Mouse (Mus musculus): ENCODE measurements around the gene Gsg1l2.

Gene Gsg1l2

DNA sequence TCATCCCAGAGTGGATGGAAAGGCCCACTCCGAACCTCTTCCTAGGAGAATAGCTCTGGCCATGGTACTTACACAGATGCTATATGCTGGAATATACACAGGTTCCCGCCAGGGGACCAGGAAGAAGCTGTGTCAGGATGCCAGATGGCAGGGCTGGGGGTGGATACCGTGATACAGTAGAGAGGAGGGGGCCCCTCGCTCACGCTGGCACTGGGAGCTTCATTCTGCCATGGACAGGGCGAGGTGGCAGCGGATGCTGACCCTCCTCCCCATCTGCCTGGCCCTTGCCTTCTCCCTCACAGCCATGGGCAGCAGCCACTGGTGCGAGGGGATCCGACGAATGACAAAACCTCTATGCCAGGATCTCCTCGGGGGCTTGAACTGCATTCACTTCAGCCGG, at the start of gene Gsg1l2:
Gene Gsg1l2, plus strand, starts transcription at position 230 of the 400 bp plus-strand sequence.
- DNase-seq (ENCODE audit: low spot score) = no peak

GRCm38 (mm10) chr11:67727095-67727494, 47.3 kb upstream of the Gsg1l2 start:
- DNase-seq (ENCODE audit: low spot score) = no peak

DNA sequence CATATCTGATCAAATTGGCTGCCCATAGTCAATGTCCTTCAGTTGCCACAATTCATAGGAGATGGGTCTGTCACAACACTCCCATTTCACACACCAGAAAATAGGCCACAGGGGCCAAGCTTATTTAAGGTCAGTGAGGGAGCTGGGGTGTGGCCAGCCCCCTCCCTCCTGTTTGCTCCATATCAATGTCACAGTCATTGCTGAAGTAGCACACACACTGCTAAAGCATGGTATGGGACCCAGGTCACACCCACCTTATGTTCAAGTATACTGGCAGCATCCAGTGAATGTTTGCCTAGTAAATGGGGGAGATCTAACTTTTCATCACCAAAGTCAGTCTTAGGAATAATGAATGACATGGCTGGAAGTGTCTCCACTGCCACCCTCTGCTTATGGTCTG, 45.7 kb upstream of the Gsg1l2 start:
- no peak for DNase-seq (ENCODE audit: low spot score)

DNA sequence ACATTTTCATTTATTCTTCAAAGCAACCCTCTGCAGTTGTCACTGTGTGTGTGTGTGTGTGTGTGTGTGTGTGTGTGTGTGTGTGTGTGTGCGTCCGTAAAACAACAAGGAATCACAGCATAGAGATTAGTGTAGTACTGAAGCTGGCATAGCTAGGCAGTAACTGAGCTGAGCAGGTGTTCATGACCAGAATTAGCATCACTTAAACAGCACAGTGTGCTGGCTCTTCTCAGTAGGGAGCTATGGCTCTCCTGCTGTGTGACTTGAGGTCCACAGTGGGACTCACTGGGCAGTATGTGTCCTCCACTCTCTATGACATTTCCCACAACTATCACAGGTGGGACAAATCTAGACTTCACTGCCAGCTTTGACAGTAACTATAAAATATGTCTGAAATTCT, 43.4 kb upstream of the Gsg1l2 start:
- no peak for DNase-seq (ENCODE audit: low spot score)

GRCm38 (mm10) chr11:67733726-67734125, 40.7 kb upstream of the Gsg1l2 start:
- DNase-seq (ENCODE audit: low spot score) = no peak

GRCm38 (mm10) chr11:67734597-67734996, 39.8 kb upstream of the Gsg1l2 start:
- DNase-seq (ENCODE audit: low spot score) = no peak

GRCm38 (mm10) chr11:67738345-67738744, 36.1 kb upstream of the Gsg1l2 start:
- no peak for DNase-seq (ENCODE audit: low spot score)

DNA sequence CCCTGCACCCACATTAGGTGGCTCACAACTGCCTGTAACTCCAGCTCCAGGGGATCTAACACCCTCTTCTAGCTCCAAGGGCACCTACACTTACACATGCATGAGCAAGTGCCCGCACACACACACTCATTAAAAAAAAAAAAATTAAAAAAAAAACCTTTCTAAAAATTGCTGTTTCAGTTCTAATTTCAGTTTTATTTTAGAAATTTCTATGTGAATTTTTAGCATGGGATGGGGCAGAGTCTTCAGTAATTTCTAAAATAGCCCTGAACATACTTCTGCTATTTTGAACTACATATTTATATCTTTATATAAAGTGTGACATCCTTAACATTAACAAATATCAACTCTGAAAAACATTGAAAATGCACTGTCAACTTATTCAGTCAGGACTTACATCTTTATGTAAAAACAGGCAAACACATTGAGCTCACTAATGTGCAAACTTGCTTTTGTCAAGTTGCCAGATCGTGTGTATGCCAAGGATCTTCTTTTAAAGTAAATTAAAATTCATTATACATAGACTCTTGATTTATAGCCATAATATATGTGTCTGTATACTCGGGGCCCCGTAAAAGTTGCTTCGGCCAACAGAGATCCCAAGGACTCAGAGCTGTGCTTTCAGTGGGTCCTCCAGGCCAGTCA, 35.4 kb upstream of the Gsg1l2 start:
- no peak for DNase-seq (ENCODE audit: low spot score)

DNA sequence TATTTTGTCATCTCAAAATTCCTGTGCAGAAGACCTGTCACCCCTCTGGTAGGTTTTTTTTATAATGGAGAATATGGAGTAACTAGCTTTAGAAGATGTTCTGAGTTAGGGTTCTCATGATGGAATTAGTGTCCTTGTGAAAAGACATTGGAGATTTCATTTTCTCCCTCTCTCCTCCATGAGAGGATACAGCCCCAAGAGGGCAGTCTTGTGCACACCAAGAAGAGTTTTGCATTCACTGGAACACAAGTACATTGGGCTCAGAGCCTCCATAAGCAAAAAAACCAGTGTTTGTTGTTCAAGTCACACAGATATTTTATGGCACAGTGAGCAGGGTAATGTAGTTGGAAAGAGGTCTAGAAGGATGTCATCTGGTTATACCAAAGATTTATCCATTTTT, 32.8 kb upstream of the Gsg1l2 start:
- no peak for DNase-seq (ENCODE audit: low spot score)

DNA sequence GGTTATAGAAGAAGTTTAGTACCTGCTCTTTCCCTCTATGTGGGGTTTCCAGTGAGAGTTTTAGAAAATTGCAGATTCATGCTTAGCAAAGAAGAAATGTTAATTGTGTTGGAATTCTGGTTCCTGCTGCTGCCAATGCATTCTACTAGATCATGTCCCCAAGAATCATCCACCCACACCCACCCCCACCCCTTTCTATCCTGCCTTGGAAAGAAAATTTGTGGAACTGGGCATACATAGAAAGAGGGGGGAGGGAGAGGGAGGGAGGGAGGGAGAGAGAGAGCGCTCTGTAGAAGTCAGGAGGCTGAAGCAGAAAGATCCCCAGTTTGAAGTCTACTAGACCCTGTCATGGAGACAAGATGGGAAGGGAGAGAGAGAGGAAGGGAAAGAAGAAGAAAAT, 18.1 kb upstream of the Gsg1l2 start:
- DNase-seq (ENCODE audit: low spot score) = no peak

GRCm38 (mm10) chr11:67757373-67758167, 16.8 kb upstream of the Gsg1l2 start:
- DNase-seq (ENCODE audit: low spot score) = no peak

GRCm38 (mm10) chr11:67771053-67771452, 3.4 kb upstream of the Gsg1l2 start, which contains the start of gene Glp2r:
Gene Glp2r, minus strand, starts transcription at chr11:67771153.
- no peak for DNase-seq (ENCODE audit: low spot score)

DNA sequence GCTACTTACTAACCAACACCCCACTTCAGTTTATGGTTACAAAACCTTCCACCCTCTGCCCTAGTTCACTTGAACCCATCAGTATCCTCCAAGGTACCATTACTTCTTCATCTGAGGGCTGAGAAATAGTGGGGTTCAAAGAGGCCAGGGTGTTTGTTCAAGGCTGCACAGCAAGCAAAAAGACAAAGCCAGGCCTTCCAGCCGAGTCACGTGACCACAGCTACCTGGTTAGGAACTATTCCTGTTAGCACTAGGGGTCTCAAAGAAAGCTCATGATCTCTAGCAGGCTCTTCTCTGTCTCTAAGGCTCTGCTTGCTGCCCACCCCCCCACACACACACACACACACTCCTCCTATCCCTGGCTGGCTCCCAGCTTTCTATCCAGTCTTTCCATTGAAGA, 2.7 kb upstream of the Gsg1l2 start:
- DNase-seq (ENCODE audit: low spot score) = no peak

GRCm38 (mm10) chr11:67772577-67772976, 1.8 kb upstream of the Gsg1l2 start:
- DNase-seq (ENCODE audit: low spot score) = peak; percentile 81

GRCm38 (mm10) chr11:67790182-67790581, 15.8 kb downstream of the Gsg1l2 start:
- DNase-seq (ENCODE audit: low spot score) = no peak

GRCm38 (mm10) chr11:67797931-67798330, 23.5 kb downstream of the Gsg1l2 start, which contains the start of gene Dhrs7c:
Gene Dhrs7c, plus strand, starts transcription at chr11:67798187.
- DNase-seq (ENCODE audit: low spot score) = no peak

DNA sequence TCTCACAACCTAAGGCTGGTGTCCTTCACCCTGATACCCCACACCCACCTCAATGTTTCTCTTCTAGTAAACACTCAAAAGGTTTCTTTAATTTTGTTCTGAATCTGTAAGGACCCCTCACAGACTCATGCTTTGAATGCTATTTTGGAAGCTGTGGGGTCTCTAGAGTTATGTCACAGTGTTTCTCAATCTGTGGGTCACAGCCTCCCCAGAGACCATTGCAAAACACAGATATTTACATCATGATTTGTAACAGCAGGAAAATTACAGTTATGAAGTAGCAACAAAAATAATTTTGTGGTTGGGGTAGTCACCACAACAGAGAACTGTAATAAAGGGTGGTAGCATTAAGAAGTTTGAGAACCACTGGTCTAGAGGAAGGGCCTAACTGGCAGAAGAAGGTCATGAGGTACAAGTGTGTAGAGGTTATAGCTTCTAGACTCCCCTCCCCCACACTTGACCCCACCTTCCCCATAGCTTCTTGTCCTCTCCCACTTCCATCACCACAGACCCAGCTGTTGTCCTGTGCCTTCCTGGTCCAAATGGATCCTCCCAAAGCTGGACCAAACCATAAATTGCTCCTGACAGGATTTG, 25.8 kb downstream of the Gsg1l2 start:
- no peak for DNase-seq (ENCODE audit: low spot score)

GRCm38 (mm10) chr11:67801169-67801568, 26.8 kb downstream of the Gsg1l2 start:
- no peak for DNase-seq (ENCODE audit: low spot score)

GRCm38 (mm10) chr11:67805538-67805937, 31.1 kb downstream of the Gsg1l2 start:
- no peak for DNase-seq (ENCODE audit: low spot score)

DNA sequence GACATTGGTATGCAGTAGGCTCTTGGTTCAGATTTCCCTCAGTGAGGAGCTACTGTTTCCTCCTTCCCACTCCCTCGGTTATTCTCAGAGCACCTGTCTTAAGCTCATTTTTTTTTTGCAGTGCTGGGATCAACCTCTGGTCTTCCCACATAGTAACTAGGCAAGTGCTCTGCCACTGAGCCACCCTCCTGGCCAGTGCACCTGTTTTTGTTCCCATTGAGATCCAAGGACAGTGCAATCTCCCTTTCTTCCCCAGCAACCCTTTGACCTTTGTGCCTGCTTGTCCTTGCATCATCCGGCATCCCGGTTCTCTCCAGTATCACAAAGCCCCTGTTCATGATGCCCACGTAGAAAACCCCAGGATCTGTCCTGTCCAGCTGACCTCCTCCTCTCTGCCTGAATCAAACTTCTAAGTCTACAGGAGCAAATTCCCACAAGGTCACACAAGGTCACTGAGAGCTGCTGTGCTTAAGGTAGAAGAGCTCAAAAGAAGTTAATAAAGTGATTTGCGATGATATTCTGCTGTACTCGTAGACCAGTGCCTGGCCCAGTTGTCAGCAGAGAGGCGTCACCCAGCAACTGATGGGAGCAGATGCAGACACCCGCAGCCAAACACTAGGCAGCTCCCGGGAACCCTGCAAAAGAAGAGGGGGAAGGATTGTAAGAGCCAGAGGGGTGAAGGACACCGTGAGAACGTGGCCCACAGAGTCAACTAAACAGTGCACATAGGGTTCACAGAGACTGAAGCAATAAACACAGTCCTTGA, 32.6 kb downstream of the Gsg1l2 start:
- no peak for DNase-seq (ENCODE audit: low spot score)

GRCm38 (mm10) chr11:67808051-67808450, 33.6 kb downstream of the Gsg1l2 start:
- no peak for DNase-seq (ENCODE audit: low spot score)

- DNase-seq (ENCODE audit: low spot score) = no peak
These were observed 37.1 kb downstream of the Gsg1l2 start for GRCm38 (mm10) chr11:67811535-67811934.
